Mouse (Mus musculus): Measurements from ENCODE around the gene Ntn3. TPM values are rescaled to one million over a fixed set of nuclear protein-coding genes. Genes with fewer than 3 reads are reported as not detected.
A peak's percentile ranks its signal among the peaks of the same experiment; 100 is the strongest.

Ntn3 gene
- polyA plus RNA-seq, 1 experiment from 2014 or later: 5.1 TPM

- Histone ChIP-seq H3K27me3 (replicated peaks) (no peaks in the 10 kb centered on the region), H3K4me1 (peaks cover 29% of the 10 kb centered on the region), H3K27ac (no peak overlapping the region), H3K4me3 (no peak overlapping the region), H3K9ac (no peak overlapping the region), H3K36me3 (replicated peaks) (no peaks in the 10 kb centered on the region), H3K9me3 (no peaks in the 10 kb centered on the region), H3K4me2 (no peak overlapping the region)
- no peak for ATAC-seq (replicated peaks)
- WGBS: 88% methylated on average over 4 of the region's 4 CpGs
These were observed 10.1 kb downstream of the Ntn3 start for GRCm38 (mm10) chr17:24199252-24199651.

DNA sequence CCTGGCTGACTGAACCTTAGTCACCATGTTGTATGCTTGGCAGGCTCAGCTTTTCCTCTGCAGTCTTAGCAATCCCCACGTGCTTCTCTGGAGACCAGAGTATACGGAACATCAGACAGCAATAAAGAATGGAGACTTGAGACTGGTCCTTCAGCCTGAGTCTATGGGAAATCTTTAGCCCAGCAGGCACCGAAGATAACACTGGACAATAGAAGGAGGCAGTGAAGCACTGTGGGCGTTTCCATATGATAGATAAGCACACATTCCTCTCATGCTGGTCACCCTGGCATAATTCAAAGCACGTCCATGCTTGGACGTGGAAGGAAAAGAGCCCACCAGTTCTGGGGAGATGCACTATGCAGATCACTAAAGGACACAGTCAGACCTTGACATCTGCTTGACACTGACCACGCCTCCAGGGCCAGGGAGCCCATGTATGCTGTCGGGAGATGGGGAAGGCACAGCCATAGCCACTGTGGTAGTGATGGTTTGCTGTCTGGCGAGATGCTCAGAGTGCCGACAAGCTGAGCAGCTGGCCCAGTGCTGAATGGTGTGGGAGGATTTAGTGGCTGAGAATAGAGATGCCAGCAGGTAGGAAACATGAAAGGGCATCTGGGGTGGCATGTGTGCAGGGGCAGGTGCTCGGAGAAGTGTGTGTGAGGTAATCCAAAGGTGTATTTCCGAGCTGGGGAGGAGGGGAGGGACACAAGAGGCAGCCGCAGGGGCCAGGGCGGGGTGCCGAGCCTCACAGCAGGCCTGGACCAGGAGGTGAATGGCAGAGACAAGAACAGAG, 12.1 kb downstream of the Ntn3 start:
- Histone ChIP-seq H3K9me3 (no peaks in the 10 kb centered on the region), H3K4me2 (no peak overlapping the region), H3K4me3 (no peak overlapping the region), H3K36me3 (replicated peaks) (no peaks in the 10 kb centered on the region), H3K27ac (no peak overlapping the region), H3K4me1 (peaks cover 12% of the 10 kb centered on the region), H3K27me3 (replicated peaks) (no peaks in the 10 kb centered on the region), H3K9ac (no peak overlapping the region)
- no peak for ATAC-seq (replicated peaks)
- WGBS: 66% methylated on average over 15 of the region's 15 CpGs

DNA sequence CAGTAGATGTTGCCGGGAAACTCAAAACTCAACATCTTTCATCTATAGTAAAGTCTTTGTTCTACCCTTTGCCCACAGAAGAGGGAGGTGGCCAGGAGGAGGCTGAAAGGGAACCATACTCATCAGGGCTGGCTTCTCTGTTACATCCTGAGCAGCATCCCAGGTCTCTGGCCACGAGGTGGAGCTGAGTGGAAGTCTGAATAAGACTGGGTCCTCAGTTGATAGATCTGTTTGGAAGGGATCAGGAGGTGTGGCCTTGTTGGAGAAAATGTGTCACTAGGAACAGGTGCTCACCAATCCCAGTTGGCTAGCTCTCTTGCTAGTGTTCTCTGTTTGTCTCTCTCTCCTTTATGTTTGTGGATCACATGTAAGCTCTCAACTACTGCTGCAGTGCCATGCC, 14.0 kb downstream of the Ntn3 start:
- no peak overlapping the region for H3K4me2 ChIP-seq
- H3K4me1 ChIP-seq: peaks cover 6% of the 10 kb centered on the region; the same call in 1 of the 2 replicates
- ATAC-seq (replicated peaks): no peak
- no peaks in the 10 kb centered on the region for H3K9me3 ChIP-seq
- no peak overlapping the region for H3K4me3 ChIP-seq
- 72% methylated on average over 2 of the region's 2 CpGs for whole genome bisulfite sequencing
- no peaks in the 10 kb centered on the region for H3K36me3 ChIP-seq (replicated peaks)
- H3K27ac ChIP-seq: no peak overlapping the region
- H3K9ac ChIP-seq: no peak overlapping the region
- H3K27me3 ChIP-seq (replicated peaks): no peaks in the 10 kb centered on the region

- ATAC-seq (replicated peaks): no peak
- Histone ChIP-seq H3K4me3 (no peak overlapping the region), H3K36me3 (replicated peaks) (0 out of 2 replicates have a peak, but pooled peaks cover 3% of the 10 kb centered on the region), H3K4me1 (0 out of 2 replicates have a peak, but pooled peaks cover 2% of the 10 kb centered on the region), H3K9me3 (no peaks in the 10 kb centered on the region), H3K9ac (no peak overlapping the region), H3K27me3 (replicated peaks) (no peaks in the 10 kb centered on the region), H3K27ac (no peak overlapping the region), H3K4me2 (no peak overlapping the region)
- WGBS: 94% methylated on average over 5 of the region's 5 CpGs
These were observed 15.6 kb downstream of the Ntn3 start for GRCm38 (mm10) chr17:24193769-24194168.

GRCm38 (mm10) chr17:24193268-24193667, 16.1 kb downstream of the Ntn3 start:
- Histone ChIP-seq H3K4me1 (0 out of 2 replicates have a peak, but pooled peaks cover 2% of the 10 kb centered on the region), H3K27ac (no peak overlapping the region), H3K36me3 (replicated peaks) (0 out of 2 replicates have a peak, but pooled peaks cover 3% of the 10 kb centered on the region), H3K4me2 (no peak overlapping the region), H3K9ac (no peak overlapping the region), H3K9me3 (no peaks in the 10 kb centered on the region), H3K4me3 (no peak overlapping the region), H3K27me3 (replicated peaks) (no peaks in the 10 kb centered on the region)
- 86% methylated on average over 8 of the region's 8 CpGs for WGBS
- no peak for ATAC-seq (replicated peaks)

GRCm38 (mm10) chr17:24192848-24193247, 16.5 kb downstream of the Ntn3 start:
- Histone ChIP-seq H3K4me3 (no peak overlapping the region), H3K4me2 (no peak overlapping the region)
- ATAC-seq (replicated peaks): no peak

GRCm38 (mm10) chr17:24191481-24191880, 17.9 kb downstream of the Ntn3 start:
- no peak overlapping the region for H3K4me2 ChIP-seq
- no peak for ATAC-seq (replicated peaks)
- H3K27me3 ChIP-seq (replicated peaks): no peaks in the 10 kb centered on the region
- no peaks in the 10 kb centered on the region for H3K4me1 ChIP-seq
- 75% methylated on average over 4 of the region's 4 CpGs for WGBS
- H3K4me3 ChIP-seq: no peak overlapping the region
- H3K27ac ChIP-seq: no peak overlapping the region
- H3K36me3 ChIP-seq (replicated peaks): peaks cover 3% of the 10 kb centered on the region; the same call in 1 of the 2 replicates
- H3K9ac ChIP-seq: no peak overlapping the region
- H3K9me3 ChIP-seq: no peaks in the 10 kb centered on the region

More at GRCm38 (mm10) chr17:24192848-24193247, 16.5 kb downstream of the Ntn3 start:
- H3K36me3 ChIP-seq (replicated peaks): peaks cover 3% of the 10 kb centered on the region; the same call in 1 of the 2 replicates
- 0 out of 2 replicates have a peak, but pooled peaks cover 2% of the 10 kb centered on the region for H3K4me1 ChIP-seq
- no peak overlapping the region for H3K9ac ChIP-seq
- 81% methylated on average over 8 of the region's 8 CpGs for whole genome bisulfite sequencing
- no peaks in the 10 kb centered on the region for H3K27me3 ChIP-seq (replicated peaks)
- no peaks in the 10 kb centered on the region for H3K9me3 ChIP-seq
- no peak overlapping the region for H3K27ac ChIP-seq

GRCm38 (mm10) chr17:24190934-24191333, 18.4 kb downstream of the Ntn3 start:
- Histone ChIP-seq H3K9me3 (no peaks in the 10 kb centered on the region), H3K36me3 (replicated peaks) (peaks cover 3% of the 10 kb centered on the region; the same call in 1 of the 2 replicates), H3K4me3 (no peak overlapping the region), H3K4me1 (no peaks in the 10 kb centered on the region), H3K9ac (no peak overlapping the region), H3K4me2 (no peak overlapping the region), H3K27me3 (replicated peaks) (no peaks in the 10 kb centered on the region), H3K27ac (no peak overlapping the region)
- no peak for ATAC-seq (replicated peaks)
- WGBS: 91% methylated on average over 2 of the region's 2 CpGs

- H3K9me3 ChIP-seq: no peaks in the 10 kb centered on the region
- no peak overlapping the region for H3K4me3 ChIP-seq
- no peak for ATAC-seq (replicated peaks)
- no peak overlapping the region for H3K4me2 ChIP-seq
- WGBS: 80% methylated on average over 3 of the region's 3 CpGs
- H3K27ac ChIP-seq: no peak overlapping the region
- H3K4me1 ChIP-seq: peaks cover 7% of the 10 kb centered on the region
- H3K36me3 ChIP-seq (replicated peaks): 0 out of 2 replicates have a peak, but pooled peaks cover 3% of the 10 kb centered on the region
- no peak overlapping the region for H3K9ac ChIP-seq
- no peaks in the 10 kb centered on the region for H3K27me3 ChIP-seq (replicated peaks)
These were observed 35.1 kb downstream of the Ntn3 start for GRCm38 (mm10) chr17:24174259-24174658.

GRCm38 (mm10) chr17:24173423-24173822, 35.9 kb downstream of the Ntn3 start:
- Histone ChIP-seq H3K9ac (no peak overlapping the region), H3K36me3 (replicated peaks) (no peaks in the 10 kb centered on the region), H3K9me3 (no peaks in the 10 kb centered on the region), H3K4me3 (no peak overlapping the region), H3K27me3 (replicated peaks) (no peaks in the 10 kb centered on the region), H3K4me1 (peaks cover 7% of the 10 kb centered on the region), H3K27ac (no peak overlapping the region), H3K4me2 (no peak overlapping the region)
- WGBS: 0% methylated on average over 3 of the region's 3 CpGs
- no peak for ATAC-seq (replicated peaks)

GRCm38 (mm10) chr17:24171738-24172137, 37.6 kb downstream of the Ntn3 start:
- Histone ChIP-seq H3K9me3 (no peaks in the 10 kb centered on the region), H3K27ac (no peak overlapping the region), H3K4me1 (peaks cover 24% of the 10 kb centered on the region), H3K4me3 (no peak overlapping the region), H3K4me2 (no peak overlapping the region), H3K27me3 (replicated peaks) (no peaks in the 10 kb centered on the region), H3K9ac (no peak overlapping the region), H3K36me3 (replicated peaks) (peaks cover under 1% of the 10 kb centered on the region; the same call in 1 of the 2 replicates)
- no peak for ATAC-seq (replicated peaks)
- 89% methylated on average over 4 of the region's 4 CpGs for WGBS

GRCm38 (mm10) chr17:24170729-24171128, 38.6 kb downstream of the Ntn3 start:
- Histone ChIP-seq H3K4me2 (no peak overlapping the region), H3K4me1 (peaks cover 29% of the 10 kb centered on the region), H3K4me3 (no peak overlapping the region), H3K27me3 (replicated peaks) (no peaks in the 10 kb centered on the region), H3K9me3 (no peaks in the 10 kb centered on the region), H3K9ac (no peak overlapping the region), H3K36me3 (replicated peaks) (peaks cover 4% of the 10 kb centered on the region; the same call in 1 of the 2 replicates), H3K27ac (no peak overlapping the region)
- 79% methylated on average over 5 of the region's 5 CpGs for WGBS
- ATAC-seq (replicated peaks): no peak

GRCm38 (mm10) chr17:24170125-24170524, 39.2 kb downstream of the Ntn3 start:
- no peaks in the 10 kb centered on the region for H3K27me3 ChIP-seq (replicated peaks)
- H3K9me3 ChIP-seq: no peaks in the 10 kb centered on the region
- H3K36me3 ChIP-seq (replicated peaks): peaks cover 4% of the 10 kb centered on the region; the same call in 1 of the 2 replicates
- peak overlapping the region; percentile 100 for H3K27ac ChIP-seq
- peaks cover 33% of the 10 kb centered on the region for H3K4me1 ChIP-seq
- H3K9ac ChIP-seq: peak overlapping the region; percentile 94
- no peak for ATAC-seq (replicated peaks)
- peak overlapping the region; percentile 97 for H3K4me3 ChIP-seq
- H3K4me2 ChIP-seq: peak overlapping the region; percentile 70
- 67% methylated on average over 3 of the region's 3 CpGs for WGBS

All from midbrain, embryonic 15.5 days (tissue).